Mouse (Mus musculus) heart, embryonic 10.5 days (tissue): ENCODE data around the gene Add1. TPM values are rescaled to one million over a fixed set of nuclear protein-coding genes. Genes with fewer than 3 reads are reported as not detected.

ENCODE experiments used
- DNase-seq: peaks from one replicate; pipeline ENCODE4 v3.0.0-alpha.2; 2017; ENCODE audit warnings: low spot score
- H3K27ac ChIP-seq: fragments of 300-500 bp; sonication (generic); 2 replicates; pipeline ENCODE4 v1.5.1; 2016; ENCODE audit warnings: mild to moderate bottlenecking
- H3K27me3 ChIP-seq: fragments of 300-500 bp; sonication (generic); 2 replicates; pipeline ENCODE4 v1.6.1; 2016; ENCODE audit warnings: mild to moderate bottlenecking; ENCODE audit not compliant: poor library complexity, insufficient read depth, severe bottlenecking
- H3K36me3 ChIP-seq: fragments of 300-500 bp; sonication (generic); 2 replicates; pipeline ENCODE4 v1.6.1; 2016; ENCODE audit warnings: mild to moderate bottlenecking, moderate library complexity
- H3K4me1 ChIP-seq: fragments of 300-500 bp; sonication (generic); 2 replicates; pipeline ENCODE4 v1.6.1; 2016; ENCODE audit warnings: mild to moderate bottlenecking
- H3K4me3 ChIP-seq: fragments of 300-500 bp; sonication (generic); 2 replicates; pipeline ENCODE4 v1.5.1; 2016; ENCODE audit warnings: mild to moderate bottlenecking, moderate library complexity
- H3K9me3 ChIP-seq: fragments of 300-500 bp; sonication (generic); 2 replicates; pipeline ENCODE4 v1.6.1; 2016; ENCODE audit warnings: mild to moderate bottlenecking, moderate library complexity
- whole genome bisulfite sequencing: fragments of 180-500 bp; shearing (Covaris S2); methylation state at CpG from one replicate; pipeline ENCODE4 v1.1.7; 2016; 5-methylcytosine and 5-hydroxymethylcytosine counted together
- microRNA-seq: library from miRNA; unstranded; fragments of <30 nt; microRNA quantifications from one replicate; pipeline ENCODE4, GENCODE M21; 2017
- polyA plus RNA-seq: library from polyadenylated mRNA; unstranded; fragments of >200 nt; fragmentation: Nextera tagmentation; extraction: Ambion mirVana; gene quantifications from 2 replicates; pipeline ENCODE4 v1.2.1, GENCODE M21; 2016

The Add1 gene
- polyA plus RNA-seq, 1 experiment from 2014 or later, result 177 TPM

DNA sequence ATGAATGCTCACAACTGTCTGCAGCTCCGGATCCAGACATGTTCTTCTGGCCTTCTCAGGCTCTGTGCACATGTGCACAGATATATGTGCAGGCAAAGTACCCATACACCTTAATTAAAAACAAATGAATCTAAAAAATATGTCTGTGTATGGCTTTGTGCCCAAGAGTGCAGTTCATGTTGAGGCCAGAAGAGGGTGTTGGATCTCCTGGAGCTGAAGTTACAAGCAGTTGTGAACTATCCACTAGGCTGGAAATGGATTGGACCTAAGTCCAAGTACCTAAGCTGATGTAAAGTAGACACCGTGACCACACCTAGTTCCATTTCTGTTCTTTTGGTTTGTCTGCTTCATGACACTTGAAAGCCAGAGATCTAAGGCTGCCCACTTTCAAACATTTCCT, 96.0 kb downstream of the Add1 start:
- no peak overlapping the region for H3K4me3 ChIP-seq
- peaks cover 7% of the 10 kb centered on the region for H3K36me3 ChIP-seq
- DNase-seq, result no peak
- no peaks in the 10 kb centered on the region for H3K4me1 ChIP-seq
- 76% methylated on average over 2 of the region's 2 CpGs for WGBS
- no peak overlapping the region for H3K27ac ChIP-seq
- no peaks in the 10 kb centered on the region for H3K27me3 ChIP-seq
- no peaks in the 10 kb centered on the region for H3K9me3 ChIP-seq

GRCm38 (mm10) chr5:34670280-34670679, 96.8 kb downstream of the Add1 start:
- Histone ChIP-seq H3K36me3 (peaks cover 7% of the 10 kb centered on the region), H3K4me1 (no peaks in the 10 kb centered on the region), H3K9me3 (no peaks in the 10 kb centered on the region), H3K27me3 (no peaks in the 10 kb centered on the region), H3K4me3 (no peak overlapping the region), H3K27ac (no peak overlapping the region)
- no peak for DNase-seq
- 84% methylated on average over 4 of the region's 4 CpGs for WGBS

Small RNAs within 50 kb of the gene (microRNA-seq; reads per million reads assigned to microRNA genes)
- 3.3 reads per million, percentile 6 among the genes with 10 or more reads in this experiment for gene Mir7036b

Other genes starting within 250 kb of the Add1 start
- gene Rnf4, start 237.4 kb upstream of the Add1 start, polyA plus RNA-seq, result 150 and 156 TPM in 2 replicates
- gene Fam193a, start 203.7 kb upstream of the Add1 start, polyA plus RNA-seq, result 7.6 and 11.4 TPM in 2 replicates
- gene Tnip2, start 59.7 kb upstream of the Add1 start, polyA plus RNA-seq, result 9.9 and 14.6 TPM in 2 replicates
- gene Sh3bp2, start 47.8 kb upstream of the Add1 start, polyA plus RNA-seq, result 3.6 and 6.0 TPM in 2 replicates
- 84.7 and 105 TPM in 2 replicates for gene Mfsd10, start 63.5 kb downstream of the Add1 start, polyA plus RNA-seq
- gene Nop14, start 86.5 kb downstream of the Add1 start, polyA plus RNA-seq, result 21.0 and 30.8 TPM in 2 replicates
- 0.92 and 2.0 TPM in 2 replicates for gene Grk4, start 86.7 kb downstream of the Add1 start, polyA plus RNA-seq
- gene Htt, start 188.1 kb downstream of the Add1 start, polyA plus RNA-seq, result 10.8 and 14.6 TPM in 2 replicates